Mouse (Mus musculus) stomach, postnatal 0 days (tissue): ENCODE results near the gene Zc3hav1l.

Experiments used
- CTCF ChIP-seq: IDR thresholded peaks from 2 replicates; pipeline ENCODE4 v1.5.1; 2016; ENCODE audit warnings: antibody characterized with exemption, low read depth, mild to moderate bottlenecking, moderate library complexity
- EP300 ChIP-seq: optimal IDR thresholded peaks from 2 replicates; pipeline ENCODE3; 2016; ENCODE audit warnings: antibody characterized with exemption

- TF ChIP-seq CTCF (no peak), EP300 (no peak)
Measured at GRCm38 (mm10) chr6:38252766-38253735, 46.0 kb downstream of the Zc3hav1l start.
